Mouse (Mus musculus) cerebellum, adult 11 months (tissue): ENCODE measurements around the gene Olfr486.
"Not testable (repeated sequence)": the region's sequence is repeated elsewhere in the genome, so short reads cannot be mapped to it uniquely, and the experiment has no call there.

Source experiments
- DNase-seq: peaks from one replicate; pipeline ENCODE4 v3.0.0; 2022

Gene Olfr486

DNA sequence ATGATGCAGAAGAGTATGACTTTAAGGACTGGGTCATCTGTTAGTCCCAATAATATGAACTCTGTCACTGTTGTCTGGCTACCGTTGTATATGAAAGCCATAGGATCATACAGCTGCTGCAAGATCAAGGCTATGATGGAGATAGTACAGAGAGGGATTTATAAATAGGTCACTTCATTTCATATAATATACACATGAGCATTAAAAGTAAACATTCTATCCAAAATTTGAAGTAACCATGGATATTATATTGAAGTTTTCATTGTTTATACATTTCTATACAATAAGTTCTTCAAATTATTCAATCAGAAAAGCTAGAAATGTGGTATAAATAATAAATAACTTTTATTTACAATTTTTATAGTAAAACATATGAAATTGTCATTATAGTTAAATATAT, at the start of gene Olfr486:
Gene Olfr486, minus strand, starts transcription at position 101 of the 400 bp plus-strand sequence.
- DNase-seq = not testable (repeated sequence)

GRCm38 (mm10) chr7:108214536-108214935, 42.0 kb upstream of the Olfr486 start, which contains the start of gene Olfr487:
Olfr487 (minus strand) TSS chr7:108214636.
- not testable (repeated sequence) for DNase-seq

DNA sequence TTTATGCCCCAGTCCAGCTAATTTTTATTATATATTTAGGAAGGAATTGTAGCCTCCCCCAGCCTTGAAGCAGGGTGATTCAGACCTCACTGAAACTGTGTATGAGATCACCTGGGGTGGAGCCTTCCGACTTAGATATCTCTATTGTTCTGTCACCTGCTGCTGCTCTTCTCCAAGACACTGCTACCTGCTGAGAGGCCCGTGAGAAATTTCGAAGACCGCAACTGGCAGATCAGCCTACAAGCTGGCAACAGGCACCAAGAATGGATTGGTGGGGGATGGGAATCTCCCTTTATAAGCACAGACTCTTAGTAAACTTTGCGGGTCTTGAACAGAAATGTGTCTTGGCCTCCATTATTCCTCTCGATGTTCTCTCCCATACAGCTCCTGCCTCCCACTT, 24.4 kb upstream of the Olfr486 start:
- no peak for DNase-seq

- not testable (repeated sequence) for DNase-seq
Measured at GRCm38 (mm10) chr7:108196337-108196736, 23.8 kb upstream of the Olfr486 start.

GRCm38 (mm10) chr7:108192714-108193113, 20.2 kb upstream of the Olfr486 start:
- not testable (repeated sequence) for DNase-seq

DNA sequence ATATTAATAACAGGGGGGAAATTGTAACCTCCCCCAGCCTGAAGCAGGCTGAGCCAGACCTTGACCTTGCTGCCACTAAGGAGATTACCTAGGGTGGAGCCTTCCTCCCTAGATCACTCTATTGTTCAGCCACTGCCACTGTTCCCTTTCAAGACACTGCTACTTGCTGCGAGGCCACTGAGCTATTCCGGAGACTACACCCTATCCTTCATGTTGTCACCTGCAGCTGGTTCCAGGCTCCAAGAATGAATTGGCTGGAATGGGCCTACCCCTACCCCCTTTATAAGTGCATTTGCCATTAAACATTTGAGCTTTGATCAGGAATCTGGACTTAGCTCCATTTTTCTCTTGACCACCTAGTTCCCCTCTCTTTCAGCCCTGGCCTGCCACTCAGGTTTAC, 18.7 kb upstream of the Olfr486 start:
- DNase-seq = not testable (repeated sequence)

GRCm38 (mm10) chr7:108185237-108185636, 12.7 kb upstream of the Olfr486 start:
- not testable (repeated sequence) for DNase-seq

- not testable (repeated sequence) for DNase-seq
Measured at GRCm38 (mm10) chr7:108184401-108184800, 11.9 kb upstream of the Olfr486 start.

- no peak for DNase-seq
Measured at GRCm38 (mm10) chr7:108159771-108160170, 12.8 kb downstream of the Olfr486 start, which contains the start of gene Olfr485. Olfr485 (minus strand) TSS chr7:108159871.

- DNase-seq = no peak
Measured at GRCm38 (mm10) chr7:108127349-108127748, 45.2 kb downstream of the Olfr486 start, which contains the start of gene Olfr484. Olfr484 (minus strand) TSS chr7:108127449.
